Mouse (Mus musculus) heart, postnatal 0 days (tissue): ENCODE results near the gene Sinhcaf. TPM values are rescaled to one million over a fixed set of nuclear protein-coding genes. Genes with fewer than 3 reads are reported as not detected.

Experiments
- ATAC-seq: fragments of 200-750 bp; cut with Nextera tagmentation; 2 replicates; pipeline ENCODE4 v1.8.0; 2017; ENCODE audit warnings: low read depth, moderate number of reproducible peaks, moderate library complexity; ENCODE audit not compliant: insufficient read depth
- DNase-seq: peaks from one replicate; pipeline ENCODE4 v3.0.0-alpha.2; 2016; ENCODE audit warnings: low spot score
- H3K27ac ChIP-seq: fragments of 300-500 bp; sonication (generic); 2 replicates; pipeline ENCODE4 v1.5.1; 2014; ENCODE audit warnings: low read depth, mild to moderate bottlenecking
- H3K27me3 ChIP-seq: fragments of 300-500 bp; sonication (generic); 2 replicates; pipeline ENCODE4 v1.6.1; 2014; ENCODE audit warnings: low read length, mixed read lengths; ENCODE audit not compliant: control insufficient read depth, insufficient read depth
- H3K36me3 ChIP-seq: fragments of 300-500 bp; sonication (generic); replicated peaks from 2 replicates; pipeline ENCODE4 v1.6.1; 2014; ENCODE audit warnings: low read length, mixed read lengths; ENCODE audit not compliant: control insufficient read depth, insufficient read depth
- H3K4me1 ChIP-seq: fragments of 300-500 bp; sonication (generic); 2 replicates; pipeline ENCODE4 v1.6.1; 2014; ENCODE audit warnings: antibody characterized with exemption; ENCODE audit not compliant: control insufficient read depth, insufficient read depth
- H3K4me2 ChIP-seq: fragments of 300-500 bp; sonication (generic); 2 replicates; pipeline ENCODE4 v1.6.1; 2014; ENCODE audit warnings: low read depth, mild to moderate bottlenecking, low read length, moderate library complexity
- H3K4me3 ChIP-seq: fragments of 300-500 bp; sonication (generic); 2 replicates; pipeline ENCODE4 v1.5.1; 2014; ENCODE audit warnings: low read depth, low read length
- H3K9ac ChIP-seq: fragments of 300-500 bp; sonication (generic); replicated peaks from 2 replicates; pipeline ENCODE4 v1.6.1; 2014; ENCODE audit warnings: low read depth, low read length, mixed read lengths
- H3K9me3 ChIP-seq: fragments of 300-500 bp; sonication (generic); replicated peaks from 2 replicates; pipeline ENCODE4 v1.6.1; 2016; ENCODE audit warnings: low read length; ENCODE audit not compliant: control insufficient read depth
- CTCF ChIP-seq: IDR thresholded peaks from 2 replicates; pipeline ENCODE4 v1.5.1; 2016; ENCODE audit warnings: antibody characterized with exemption, control low read depth, low read depth
- EP300 ChIP-seq: IDR thresholded peaks from 2 replicates; pipeline ENCODE4 v1.6.1; 2016; ENCODE audit warnings: antibody characterized with exemption, low read depth
- WGBS: fragments of 180-500 bp; shearing (Covaris S2); extraction: QIAGEN DNeasy Blood & Tissue Kit; methylation state at CpG from one replicate; pipeline ENCODE4 v1.1.7; 2014; 5-methylcytosine and 5-hydroxymethylcytosine counted together
- polyA plus RNA-seq: library from polyadenylated mRNA; unstranded; fragments of >200 nt; fragmentation: Nextera tagmentation; extraction: Ambion mirVana; gene quantifications from 2 replicates; pipeline ENCODE4 v1.2.1, GENCODE M21; 2015
- total RNA-seq: library from RNA; depleted of rRNA; stranded (reverse); fragments of >200 nt; gene quantifications from 2 replicates; pipeline ENCODE4 v1.2.3, GENCODE M21; 2014; ENCODE audit warnings: low replicate concordance

Gene Sinhcaf
- total and polyA plus RNA-seq, 2 experiments from 2014 or later, result 9.4 to 20.5 TPM

GRCm38 (mm10) chr6:148906958-148907357 is 39.3 kb downstream of the Sinhcaf start:
- 85% methylated on average over 9 of the region's 9 CpGs for WGBS
- Histone ChIP-seq H3K4me2 (no peak overlapping the region), H3K27me3 (no peaks in the 10 kb centered on the region), H3K27ac (no peak overlapping the region), H3K36me3 (no peaks in the 10 kb centered on the region), H3K9ac (no peak overlapping the region), H3K4me1 (no peaks in the 10 kb centered on the region), H3K9me3 (no peaks in the 10 kb centered on the region), H3K4me3 (no peak overlapping the region)
- DNase-seq, result no peak
- no peak for ATAC-seq
- no peak for TF ChIP-seq EP300
- no peak for TF ChIP-seq CTCF

- H3K4me3 ChIP-seq, result no peak overlapping the region
- no peaks in the 10 kb centered on the region for H3K9me3 ChIP-seq
- DNase-seq, result no peak
- H3K4me2 ChIP-seq, result no peak overlapping the region
- H3K36me3 ChIP-seq, result no peaks in the 10 kb centered on the region
- H3K27ac ChIP-seq, result no peak overlapping the region
- H3K27me3 ChIP-seq, result no peaks in the 10 kb centered on the region
- H3K9ac ChIP-seq, result no peak overlapping the region
- ATAC-seq, result no peak
- H3K4me1 ChIP-seq, result no peaks in the 10 kb centered on the region
- no peak for TF ChIP-seq EP300
- no peak for TF ChIP-seq CTCF
- WGBS, result 73% methylated on average over 3 of the region's 3 CpGs
Observed at GRCm38 (mm10) chr6:148902728-148903127, 43.5 kb downstream of the Sinhcaf start.

- peaks cover 4% of the 10 kb centered on the region; the same call in 1 of the 2 replicates for H3K4me1 ChIP-seq
- no peak for DNase-seq
- H3K36me3 ChIP-seq, result no peaks in the 10 kb centered on the region
- H3K4me2 ChIP-seq, result peak overlapping the region; percentile 96
- H3K27ac ChIP-seq, result peak overlapping the region; percentile 80
- H3K27me3 ChIP-seq, result no peaks in the 10 kb centered on the region
- H3K4me3 ChIP-seq, result peak overlapping the region; percentile 74
- 0 out of 2 replicates have a peak overlapping the region, but pooled peaks have one; percentile 78 for H3K9ac ChIP-seq
- ATAC-seq, result peak; percentile 6; the same call in 1 of the 2 replicates
- WGBS, result 57% methylated on average over 6 of the region's 6 CpGs
- TF ChIP-seq CTCF (no peak), EP300 (no peak)
- H3K9me3 ChIP-seq, result no peaks in the 10 kb centered on the region
Observed at GRCm38 (mm10) chr6:148896507-148896851, 49.8 kb downstream of the Sinhcaf start.

- peak; percentile 97 for ATAC-seq
- Histone ChIP-seq H3K9me3 (no peaks in the 10 kb centered on the region), H3K9ac (peak within 1 kb of the TSS; percentile 78), H3K27me3 (no peaks in the 10 kb centered on the region), H3K27ac (peak within 1 kb of the TSS; percentile 80), H3K4me1 (peaks cover 4% of the 10 kb centered on the region; the same call in 1 of the 2 replicates), H3K4me2 (peak within 1 kb of the TSS; percentile 96), H3K4me3 (peak within 1 kb of the TSS; percentile 74), H3K36me3 (no peaks in the 10 kb centered on the region)
- TF ChIP-seq EP300 (no peak), CTCF (no peak)
- 2% methylated on average over 61 of the region's 65 CpGs for WGBS
- peak; percentile 85 for DNase-seq
Observed at GRCm38 (mm10) chr6:148895773-148896506, 50.3 kb downstream of the Sinhcaf start, which contains the start of gene Caprin2. Gene Caprin2 (minus strand): TSS chr6:148896237.

- no peaks in the 10 kb centered on the region for H3K36me3 ChIP-seq
- H3K9ac ChIP-seq, result peak overlapping the region; percentile 78
- H3K27ac ChIP-seq, result peak overlapping the region; percentile 80
- WGBS, result 9% methylated on average over 18 of the region's 18 CpGs
- no peaks in the 10 kb centered on the region for H3K27me3 ChIP-seq
- H3K4me3 ChIP-seq, result peak overlapping the region; percentile 74
- peaks cover 4% of the 10 kb centered on the region; the same call in 1 of the 2 replicates for H3K4me1 ChIP-seq
- ATAC-seq (no peak), DNase-seq (peak; percentile 15)
- H3K4me2 ChIP-seq, result peak overlapping the region; percentile 96
- TF ChIP-seq CTCF (no peak), EP300 (no peak)
- no peaks in the 10 kb centered on the region for H3K9me3 ChIP-seq
Observed at GRCm38 (mm10) chr6:148894888-148895772, 51.1 kb downstream of the Sinhcaf start.
